Mouse (Mus musculus): ENCODE measurements around the gene Pcdh9. TPM values are rescaled to one million over a fixed set of nuclear protein-coding genes. Genes with fewer than 3 reads are reported as not detected.

Pcdh9 gene
- total RNA-seq (2021) = 1 to 10 TPM; 3.2 to 4.4 TPM
- long read RNA-seq, experiment 1 = 0 reads
- long read RNA-seq, experiment 2 = 0 reads

GRCm38 (mm10) chr14:93890519-93891370, at the start of gene Pcdh9:
Gene Pcdh9 (minus strand): TSS chr14:93890679.
- DNase-seq = peak; percentile 78

GRCm38 (mm10) chr14:93906928-93907327, 16.4 kb upstream of the Pcdh9 start:
- DNase-seq = no peak

- DNase-seq = no peak
Measured at GRCm38 (mm10) chr14:93898533-93898932, 8.1 kb upstream of the Pcdh9 start.

- DNase-seq = no peak
Measured at GRCm38 (mm10) chr14:93895131-93895530, 4.7 kb upstream of the Pcdh9 start.

- peak; percentile 11 for DNase-seq
Measured at GRCm38 (mm10) chr14:93891371-93891746, 880 bp upstream of the Pcdh9 start.

- no peak for DNase-seq
Measured at GRCm38 (mm10) chr14:93889839-93890518, 500 bp downstream of the Pcdh9 start.

- DNase-seq = no peak
Measured at GRCm38 (mm10) chr14:93889231-93889630, 1.2 kb downstream of the Pcdh9 start.

- DNase-seq = no peak
Measured at GRCm38 (mm10) chr14:93888346-93888745, 2.1 kb downstream of the Pcdh9 start.

- DNase-seq = no peak
Measured at GRCm38 (mm10) chr14:93887066-93887465, 3.4 kb downstream of the Pcdh9 start.

GRCm38 (mm10) chr14:93885551-93886084, 4.9 kb downstream of the Pcdh9 start:
- no peak for DNase-seq

GRCm38 (mm10) chr14:93884467-93884866, 6.0 kb downstream of the Pcdh9 start:
- peak; percentile 74 for DNase-seq

- DNase-seq = no peak
Measured at GRCm38 (mm10) chr14:93880071-93880470, 10.4 kb downstream of the Pcdh9 start.

- no peak for DNase-seq
Measured at GRCm38 (mm10) chr14:93875968-93876367, 14.5 kb downstream of the Pcdh9 start.

- no peak for DNase-seq
Measured at GRCm38 (mm10) chr14:93868211-93868610, 22.3 kb downstream of the Pcdh9 start.

GRCm38 (mm10) chr14:93858069-93858468, 32.4 kb downstream of the Pcdh9 start:
- no peak for DNase-seq

- no peak for DNase-seq
Measured at GRCm38 (mm10) chr14:93846091-93846677, 44.3 kb downstream of the Pcdh9 start.

GRCm38 (mm10) chr14:93842686-93843288, 47.7 kb downstream of the Pcdh9 start:
- no peak for DNase-seq

- DNase-seq = no peak
Measured at GRCm38 (mm10) chr14:93832511-93832910, 58.0 kb downstream of the Pcdh9 start.

GRCm38 (mm10) chr14:93827159-93827558, 63.3 kb downstream of the Pcdh9 start:
- DNase-seq = no peak

GRCm38 (mm10) chr14:93826042-93826462, 64.4 kb downstream of the Pcdh9 start:
- DNase-seq = no peak

- DNase-seq = no peak
Measured at GRCm38 (mm10) chr14:93818845-93819244, 71.6 kb downstream of the Pcdh9 start.

- DNase-seq = no peak
Measured at GRCm38 (mm10) chr14:93817591-93817990, 72.9 kb downstream of the Pcdh9 start.
